Mouse (Mus musculus) MEL (cell line): ENCODE results near the gene Gm16368. TPM values are rescaled to one million over a fixed set of nuclear protein-coding genes. Genes with fewer than 3 reads are reported as not detected.
"Not testable (repeated sequence)": the region's sequence is repeated elsewhere in the genome, so short reads cannot be mapped to it uniquely, and the experiment has no call there.

Source experiments
- DNase-seq: peaks from one replicate; pipeline ENCODE4 v3.0.0; 2011; ENCODE audit warnings: low read depth, low spot score
- H3K27ac ChIP-seq: 2 replicates; pipeline ENCODE4 v1.5.1; 2012; ENCODE audit warnings: low read depth, mild to moderate bottlenecking, control low read depth, low read length, moderate library complexity; ENCODE audit not compliant: control insufficient read depth
- H3K27me3 ChIP-seq, 2 experiments: fragments of 150-350 bp in 1 of 2; sonication (generic) in 1 of 2; 2 replicates each; pipeline ENCODE4 v1.6.1; 2012; ENCODE audit warnings: low read length in 2 of 2, mild to moderate bottlenecking in 2 of 2, improper control_type of control experiment in 1 of 2, moderate library complexity in 1 of 2; ENCODE audit not compliant: insufficient read depth in 2 of 2, control insufficient read depth in 1 of 2
- H3K36me3 ChIP-seq, 2 experiments: 2 replicates each; pipeline ENCODE4 v1.6.1; 2012 to 2014; ENCODE audit warnings: low read length in 2 of 2, improper control_type of control experiment in 1 of 2, inconsistent platforms in 1 of 2, mild to moderate bottlenecking in 1 of 2; ENCODE audit not compliant: insufficient read depth in 2 of 2, control insufficient read depth in 1 of 2
- H3K4me1 ChIP-seq, 2 experiments: fragments of 150-350 bp in 1 of 2; sonication (generic) in 1 of 2; 2 replicates each; pipeline ENCODE4 v1.6.1; 2012; ENCODE audit warnings: low read length in 2 of 2, improper control_type of control experiment in 1 of 2, mild to moderate bottlenecking in 1 of 2; ENCODE audit not compliant: insufficient read depth in 2 of 2, control insufficient read depth in 1 of 2
- H3K4me3 ChIP-seq, 2 experiments: fragments of 150-350 bp in 1 of 2; sonication (generic) in 1 of 2; 2 replicates each; pipeline ENCODE4 v1.5.1; 2012; ENCODE audit warnings: low read depth in 2 of 2, low read length in 2 of 2, mild to moderate bottlenecking in 2 of 2, moderate library complexity in 2 of 2, control low read depth in 1 of 2, improper control_type of control experiment in 1 of 2; ENCODE audit not compliant: control insufficient read depth in 1 of 2, insufficient read depth in 1 of 2
- H3K79me2 ChIP-seq: 2 replicates; pipeline ENCODE4 v1.6.1; 2012; ENCODE audit warnings: mild to moderate bottlenecking, low read length, moderate library complexity; ENCODE audit not compliant: control insufficient read depth, poor library complexity, insufficient read depth
- H3K9ac ChIP-seq: 2 replicates; pipeline ENCODE4 v1.6.1; 2012; ENCODE audit warnings: low read depth, mild to moderate bottlenecking, control low read depth, low read length, moderate library complexity; ENCODE audit not compliant: control insufficient read depth, poor library complexity, severe bottlenecking
- H3K9me3 ChIP-seq: fragments of 150-350 bp; sonication (generic); replicated peaks from 2 replicates; pipeline ENCODE4 v1.6.1; 2012; ENCODE audit warnings: mild to moderate bottlenecking, low read length, improper control_type of control experiment, moderate library complexity; ENCODE audit not compliant: insufficient read depth
- EP300 ChIP-seq, 2 experiments: IDR thresholded peaks; 2 replicates each; pipeline ENCODE4 v1.6.1; 2011; ENCODE audit warnings: improper control_type of control experiment in 2 of 2, low read length in 2 of 2, low read depth in 1 of 2, mild to moderate bottlenecking in 1 of 2
- ETS1 ChIP-seq: IDR thresholded peaks from 2 replicates; pipeline ENCODE4 v1.6.1; 2012; ENCODE audit warnings: low read depth, mild to moderate bottlenecking, inconsistent platforms, low read length, improper control_type of control experiment, moderate library complexity
- GATA1 ChIP-seq: IDR thresholded peaks from 2 replicates; pipeline ENCODE4 v1.6.1; 2011; ENCODE audit warnings: low read depth, low read length, improper control_type of control experiment
- TAL1 ChIP-seq: IDR thresholded peaks from 2 replicates; pipeline ENCODE4 v1.6.1; 2012; ENCODE audit warnings: mild to moderate bottlenecking, inconsistent platforms, low read length, moderate library complexity, mixed read lengths
- polyA plus RNA-seq, 2 experiments: library from polyadenylated mRNA; stranded (reverse) in 1 of 2; unstranded in 1 of 2; fragments of >175 nt in 1 of 2; fragments of >200 nt in 1 of 2; gene quantifications; 2 replicates each; pipeline versions ENCODE4 v1.2.1 to v1.2.4; 2012; ENCODE audit warnings: low replicate concordance in 2 of 2, low read depth in 1 of 2; ENCODE audit not compliant: insufficient read length in 2 of 2, insufficient read depth in 1 of 2, missing spikeins in 1 of 2
- total RNA-seq: library from RNA; depleted of rRNA; stranded (reverse); fragments of 300-350 nt; gene quantifications from 2 replicates; pipeline ENCODE4 v1.2.3, GENCODE M21; 2012; rRNA removed

Gene Gm16368
- total RNA-seq (not detected in 2 replicates), polyA plus RNA-seq (not detected)

DNA sequence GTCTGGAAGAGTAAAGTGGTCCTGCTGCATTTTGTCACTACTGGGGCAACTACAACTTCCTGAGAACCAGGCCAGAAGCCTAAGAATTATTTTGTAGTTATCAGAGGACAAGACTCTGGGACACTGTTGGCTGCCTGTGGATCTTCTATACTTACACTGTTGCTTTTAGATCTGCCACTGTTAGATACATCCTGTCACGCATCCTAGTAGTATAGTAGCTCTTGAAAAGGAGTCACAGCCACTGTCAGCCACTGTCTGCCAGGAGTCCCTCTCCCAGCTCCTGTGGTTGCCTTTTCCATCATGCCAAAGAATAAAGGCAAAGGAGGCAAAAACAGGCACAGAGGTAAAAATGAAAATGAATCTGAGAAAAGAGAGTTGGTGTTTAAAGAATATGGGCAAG is at the start of gene Gm16368:
Gene Gm16368, plus strand, starts transcription at position 301 of the 400 bp plus-strand sequence.
- H3K4me3 ChIP-seq, H3K27ac ChIP-seq, H3K9ac ChIP-seq, H3K27me3 ChIP-seq, H3K4me1 ChIP-seq, H3K36me3 ChIP-seq, DNase-seq, H3K79me2 ChIP-seq, H3K9me3 ChIP-seq: not testable (repeated sequence)

DNA sequence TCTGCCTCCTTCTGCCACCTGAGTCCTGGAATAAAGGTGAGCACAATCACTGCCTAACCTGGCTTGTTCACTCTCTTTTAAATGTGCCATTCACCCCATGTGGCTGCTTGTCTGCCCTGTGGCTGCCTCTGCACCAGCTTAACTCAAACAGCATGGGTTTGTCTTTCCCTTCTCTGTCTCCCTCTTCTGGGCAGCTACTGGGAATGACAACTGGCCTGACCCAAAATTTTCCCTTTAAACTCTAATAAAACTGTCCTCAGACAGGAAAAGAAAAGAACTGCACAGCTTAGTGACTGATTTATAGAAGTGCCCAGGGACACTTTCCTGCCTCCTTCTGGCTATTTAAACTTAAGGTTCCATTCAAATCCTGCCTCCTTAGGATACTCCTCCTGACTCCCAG is 44.4 kb upstream of the Gm16368 start:
- not testable (repeated sequence) for H3K27ac ChIP-seq, DNase-seq, H3K9me3 ChIP-seq, H3K27me3 ChIP-seq, H3K9ac ChIP-seq, H3K79me2 ChIP-seq, H3K4me3 ChIP-seq
- H3K36me3 ChIP-seq = peaks cover 0 to 14% of the 10 kb centered on the region in 2 experiments; a peak in 2 of 4 replicates
- H3K4me1 ChIP-seq = peaks cover 0 to 16% of the 10 kb centered on the region in 2 experiments; a peak in 2 of 4 replicates

DNA sequence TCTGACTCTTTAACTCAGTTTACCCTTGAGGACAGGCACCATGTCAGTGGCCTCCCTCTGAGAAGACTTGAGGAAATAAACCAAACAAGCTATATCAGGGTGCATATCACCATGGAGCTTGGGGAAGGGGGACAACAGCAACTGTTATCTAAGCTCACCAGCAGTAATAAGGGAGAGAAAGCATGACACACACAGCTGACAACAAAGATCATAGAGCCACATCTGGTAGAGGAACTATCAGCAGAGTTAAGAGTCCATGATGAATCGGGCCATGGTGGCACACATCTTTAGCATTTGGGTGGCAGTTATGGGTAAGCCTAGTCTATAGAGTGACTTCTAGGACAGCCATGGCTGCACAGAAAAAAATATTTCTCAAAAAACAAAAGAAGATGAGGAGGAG is 43.8 kb upstream of the Gm16368 start:
- peak; percentile 62 for DNase-seq
- H3K4me3 ChIP-seq, H3K27me3 ChIP-seq: not testable (repeated sequence)
- H3K27ac ChIP-seq = peak overlapping the region; percentile 77
- peaks cover 0 to 14% of the 10 kb centered on the region in 2 experiments; a peak in 2 of 4 replicates for H3K36me3 ChIP-seq
- TF ChIP-seq EP300 (IDR thresholded peaks at IDR 0.05; ENCODE audit: low read depth in 1 of 2, low read length in 2 of 2) (peak; percentile 47 to 48; a peak in 3 of 4 replicates), GATA1 (peak; percentile 10; the same call in 1 of the 2 replicates), ETS1 (0 out of 2 replicates have a peak, but pooled peaks have one; percentile 40), TAL1 (peak; percentile 64)
- TF ChIP-seq, all 39 proteins: peak for 4; not testable (repeated sequence) for 35
- H3K9ac ChIP-seq, H3K9me3 ChIP-seq, H3K79me2 ChIP-seq: not testable (repeated sequence)
- peaks cover 0 to 16% of the 10 kb centered on the region in 2 experiments; a peak in 2 of 4 replicates for H3K4me1 ChIP-seq

DNA sequence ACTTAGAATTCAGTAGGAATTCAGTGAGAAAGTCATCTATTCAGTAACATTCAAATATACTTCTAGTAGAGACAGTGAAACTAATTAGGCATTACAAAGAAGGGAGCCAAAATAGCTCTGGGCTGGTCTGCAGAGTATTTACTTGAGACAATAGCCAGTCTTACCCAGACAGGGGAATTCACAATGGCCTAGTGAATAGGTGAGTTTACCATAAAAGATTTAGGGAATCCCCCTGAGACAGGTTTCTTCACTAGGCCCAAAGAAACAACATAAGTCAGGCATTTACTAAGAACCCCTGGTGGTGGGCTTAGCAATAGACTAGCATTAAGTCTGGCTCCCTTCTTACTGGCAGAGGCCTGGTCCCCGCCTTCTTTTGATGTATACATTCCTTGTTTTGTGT is 38.3 kb upstream of the Gm16368 start:
- not testable (repeated sequence) for H3K4me1 ChIP-seq, H3K27me3 ChIP-seq, H3K27ac ChIP-seq, H3K9me3 ChIP-seq, H3K79me2 ChIP-seq, H3K4me3 ChIP-seq, DNase-seq, H3K36me3 ChIP-seq, H3K9ac ChIP-seq

Other genes starting within 250 kb of the Gm16368 start
- gene Gm2001, start 241.4 kb upstream of the Gm16368 start, total RNA-seq = not detected in 2 replicates
- not detected for gene Gm2001, start 241.4 kb upstream of the Gm16368 start, polyA plus RNA-seq
- not detected in 2 replicates for gene Gm2016, start 209.6 kb upstream of the Gm16368 start, total RNA-seq
- under 1 TPM in 1 of 2 experiments, not detected in 1; 0.04 TPM for gene Gm2016, start 209.6 kb upstream of the Gm16368 start, polyA plus RNA-seq
- not detected in 2 replicates for gene Gm2022, start 188.3 kb upstream of the Gm16368 start, total RNA-seq
- gene Gm2022, start 188.3 kb upstream of the Gm16368 start, polyA plus RNA-seq = not detected
- gene Gm2035, start 163.8 kb upstream of the Gm16368 start, total RNA-seq = not detected in 2 replicates
- not detected for gene Gm2035, start 163.8 kb upstream of the Gm16368 start, polyA plus RNA-seq
- gene Gm2042, start 129.6 kb upstream of the Gm16368 start, total RNA-seq = not detected in 2 replicates
- gene Gm2042, start 129.6 kb upstream of the Gm16368 start, polyA plus RNA-seq = not detected
- not detected in 2 replicates for gene Gm2075, start 71.8 kb upstream of the Gm16368 start, total RNA-seq
- not detected for gene Gm2075, start 71.8 kb upstream of the Gm16368 start, polyA plus RNA-seq
- gene Gm6803, start 64.9 kb upstream of the Gm16368 start, total RNA-seq = not detected in 2 replicates
- under 1 TPM in 1 of 2 experiments, not detected in 1; 0.19 TPM for gene Gm6803, start 64.9 kb upstream of the Gm16368 start, polyA plus RNA-seq
- gene Gm2056, start 56.7 kb upstream of the Gm16368 start, total RNA-seq = not detected in 2 replicates
- gene Gm2056, start 56.7 kb upstream of the Gm16368 start, polyA plus RNA-seq = not detected
- gene Gm10436, start 98.4 kb downstream of the Gm16368 start, total RNA-seq = not detected in 2 replicates
- not detected for gene Gm10436, start 98.4 kb downstream of the Gm16368 start, polyA plus RNA-seq
- not detected in 2 replicates for gene Gm8332, start 166.4 kb downstream of the Gm16368 start, total RNA-seq
- gene Gm8332, start 166.4 kb downstream of the Gm16368 start, polyA plus RNA-seq = not detected
- not detected in 2 replicates for gene Gm5662, start 190.8 kb downstream of the Gm16368 start, total RNA-seq
- gene Gm5662, start 190.8 kb downstream of the Gm16368 start, polyA plus RNA-seq = not detected
- gene Gm5039, start 240.3 kb downstream of the Gm16368 start, total RNA-seq = not detected in 2 replicates
- gene Gm5039, start 240.3 kb downstream of the Gm16368 start, polyA plus RNA-seq = under 1 TPM in 1 of 2 experiments, not detected in 1; 0.06 TPM